Mouse (Mus musculus) ES-E14 (cell line): ENCODE measurements around the gene Rtn4rl1.

Experiments
- HCFC1 ChIP-seq: IDR thresholded peaks from 2 replicates; pipeline ENCODE4 v1.6.1; 2012; ENCODE audit warnings: low read length, inconsistent platforms, borderline replicate concordance; ENCODE audit not compliant: insufficient read depth
- ZC3H11A ChIP-seq: IDR thresholded peaks from 2 replicates; pipeline ENCODE4 v1.6.1; 2012; ENCODE audit warnings: low read depth, mild to moderate bottlenecking, inconsistent platforms, low read length, borderline replicate concordance

DNA sequence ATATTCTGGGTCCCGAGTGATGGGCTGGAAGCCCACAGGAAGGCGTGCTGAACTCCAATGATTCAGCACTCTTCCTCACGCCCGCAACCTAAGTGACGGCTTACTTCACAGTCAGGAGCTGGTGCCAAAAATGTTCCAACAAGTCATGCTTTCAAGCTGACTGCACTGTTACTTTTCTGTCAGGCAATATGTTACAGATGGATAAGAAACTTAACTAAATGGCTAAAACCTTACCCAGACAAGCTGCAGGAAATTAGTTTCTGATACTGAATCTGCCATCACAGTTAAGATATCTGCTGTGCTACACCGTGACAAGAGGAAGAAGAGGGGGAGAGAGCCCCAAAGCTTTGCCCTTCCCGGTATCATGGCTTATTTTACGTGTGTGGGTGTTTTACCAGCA, 120.3 kb downstream of the Rtn4rl1 start:
- TF ChIP-seq ZC3H11A = no peak
- TF ChIP-seq HCFC1 = no peak
